Mouse (Mus musculus) heart, postnatal 0 days (tissue): ENCODE results near the gene Serpine1. TPM values are rescaled to one million over a fixed set of nuclear protein-coding genes. Genes with fewer than 3 reads are reported as not detected.

Experiments used
- ATAC-seq: fragments of 200-750 bp; cut with Nextera tagmentation; 2 replicates; pipeline ENCODE4 v1.8.0; 2017; ENCODE audit warnings: low read depth, moderate number of reproducible peaks, moderate library complexity; ENCODE audit not compliant: insufficient read depth
- DNase-seq: peaks from one replicate; pipeline ENCODE4 v3.0.0-alpha.2; 2016; ENCODE audit warnings: low spot score
- H3K27ac ChIP-seq: fragments of 300-500 bp; sonication (generic); 2 replicates; pipeline ENCODE4 v1.5.1; 2014; ENCODE audit warnings: low read depth, mild to moderate bottlenecking
- H3K27me3 ChIP-seq: fragments of 300-500 bp; sonication (generic); 2 replicates; pipeline ENCODE4 v1.6.1; 2014; ENCODE audit warnings: low read length, mixed read lengths; ENCODE audit not compliant: control insufficient read depth, insufficient read depth
- H3K36me3 ChIP-seq: fragments of 300-500 bp; sonication (generic); replicated peaks from 2 replicates; pipeline ENCODE4 v1.6.1; 2014; ENCODE audit warnings: low read length, mixed read lengths; ENCODE audit not compliant: control insufficient read depth, insufficient read depth
- H3K4me1 ChIP-seq: fragments of 300-500 bp; sonication (generic); 2 replicates; pipeline ENCODE4 v1.6.1; 2014; ENCODE audit warnings: antibody characterized with exemption; ENCODE audit not compliant: control insufficient read depth, insufficient read depth
- H3K4me2 ChIP-seq: fragments of 300-500 bp; sonication (generic); 2 replicates; pipeline ENCODE4 v1.6.1; 2014; ENCODE audit warnings: low read depth, mild to moderate bottlenecking, low read length, moderate library complexity
- H3K4me3 ChIP-seq: fragments of 300-500 bp; sonication (generic); 2 replicates; pipeline ENCODE4 v1.5.1; 2014; ENCODE audit warnings: low read depth, low read length
- H3K9ac ChIP-seq: fragments of 300-500 bp; sonication (generic); replicated peaks from 2 replicates; pipeline ENCODE4 v1.6.1; 2014; ENCODE audit warnings: low read depth, low read length, mixed read lengths
- H3K9me3 ChIP-seq: fragments of 300-500 bp; sonication (generic); replicated peaks from 2 replicates; pipeline ENCODE4 v1.6.1; 2016; ENCODE audit warnings: low read length; ENCODE audit not compliant: control insufficient read depth
- CTCF ChIP-seq: IDR thresholded peaks from 2 replicates; pipeline ENCODE4 v1.5.1; 2016; ENCODE audit warnings: antibody characterized with exemption, control low read depth, low read depth
- EP300 ChIP-seq: IDR thresholded peaks from 2 replicates; pipeline ENCODE4 v1.6.1; 2016; ENCODE audit warnings: antibody characterized with exemption, low read depth
- WGBS: fragments of 180-500 bp; shearing (Covaris S2); extraction: QIAGEN DNeasy Blood & Tissue Kit; methylation state at CpG from one replicate; pipeline ENCODE4 v1.1.7; 2014; 5-methylcytosine and 5-hydroxymethylcytosine counted together
- polyA plus RNA-seq: library from polyadenylated mRNA; unstranded; fragments of >200 nt; fragmentation: Nextera tagmentation; extraction: Ambion mirVana; gene quantifications from 2 replicates; pipeline ENCODE4 v1.2.1, GENCODE M21; 2015
- total RNA-seq: library from RNA; depleted of rRNA; stranded (reverse); fragments of >200 nt; gene quantifications from 2 replicates; pipeline ENCODE4 v1.2.3, GENCODE M21; 2014; ENCODE audit warnings: low replicate concordance; rRNA removed

Serpine1 gene
- total and polyA plus RNA-seq, 2 experiments from 2014 or later, result 0.93 to 19.1 TPM

GRCm38 (mm10) chr5:137012401-137012950 lies 59.6 kb downstream of the Serpine1 start:
- Histone ChIP-seq H3K4me1 (no peaks in the 10 kb centered on the region), H3K27ac (no peak overlapping the region), H3K36me3 (no peaks in the 10 kb centered on the region), H3K9me3 (no peaks in the 10 kb centered on the region), H3K4me3 (no peak overlapping the region), H3K27me3 (no peaks in the 10 kb centered on the region), H3K4me2 (no peak overlapping the region), H3K9ac (no peak overlapping the region)
- no peak for TF ChIP-seq EP300
- no peak for TF ChIP-seq CTCF
- ATAC-seq (no peak), DNase-seq (no peak)
- WGBS, result 68% methylated on average over 15 of the region's 15 CpGs

Other genes with a start within 250 kb of the Serpine1 start
- gene Col26a1, start 189.1 kb downstream of the Serpine1 start, total RNA-seq, result 8.1 and 9.9 TPM in 2 replicates
- gene Col26a1, start 189.1 kb downstream of the Serpine1 start, polyA plus RNA-seq, result 4.1 and 5.4 TPM in 2 replicates
- 7.0 and 18.3 TPM in 2 replicates for gene Ift22, start 164.1 kb downstream of the Serpine1 start, total RNA-seq
- gene Ift22, start 164.1 kb downstream of the Serpine1 start, polyA plus RNA-seq, result 23.3 and 27.2 TPM in 2 replicates
- 143 and 175 TPM in 2 replicates for gene Fis1, start 119.0 kb downstream of the Serpine1 start, total RNA-seq
- 245 and 249 TPM in 2 replicates for gene Fis1, start 119.0 kb downstream of the Serpine1 start, polyA plus RNA-seq
- 10.2 and 19.3 TPM in 2 replicates for gene Cldn15, start 105.7 kb downstream of the Serpine1 start, total RNA-seq
- 7.9 and 9.1 TPM in 2 replicates for gene Cldn15, start 105.7 kb downstream of the Serpine1 start, polyA plus RNA-seq
- 37.1 and 60.3 TPM in 2 replicates for gene Plod3, start 85.2 kb downstream of the Serpine1 start, total RNA-seq
- gene Plod3, start 85.2 kb downstream of the Serpine1 start, polyA plus RNA-seq, result 21.7 and 24.5 TPM in 2 replicates
- gene Znhit1, start 84.2 kb downstream of the Serpine1 start, total RNA-seq, result 39.7 and 45.6 TPM in 2 replicates
- gene Znhit1, start 84.2 kb downstream of the Serpine1 start, polyA plus RNA-seq, result 77.0 and 78.0 TPM in 2 replicates
- gene Vgf, start 45.9 kb downstream of the Serpine1 start, total RNA-seq, result not detected in 2 replicates
- gene Vgf, start 45.9 kb downstream of the Serpine1 start, polyA plus RNA-seq, result 0.05 TPM in 1 of 2 replicates, not detected in the other
- 45.0 and 94.4 TPM in 2 replicates for gene Ap1s1, start 26.1 kb downstream of the Serpine1 start, total RNA-seq
- gene Ap1s1, start 26.1 kb downstream of the Serpine1 start, polyA plus RNA-seq, result 93.0 and 96.5 TPM in 2 replicates
- gene Trim56, start 43.9 kb upstream of the Serpine1 start, total RNA-seq, result 15.1 and 20.3 TPM in 2 replicates
- 4.7 and 4.9 TPM in 2 replicates for gene Trim56, start 43.9 kb upstream of the Serpine1 start, polyA plus RNA-seq
- gene Muc3, start 77.1 kb upstream of the Serpine1 start, total RNA-seq, result not detected in 2 replicates
- gene Muc3, start 77.1 kb upstream of the Serpine1 start, polyA plus RNA-seq, result not detected in 2 replicates
- 0.34 TPM in 1 of 2 replicates, not detected in the other for gene Muc3a, start 140.1 kb upstream of the Serpine1 start, total RNA-seq
- not detected in 2 replicates for gene Muc3a, start 140.1 kb upstream of the Serpine1 start, polyA plus RNA-seq
- 5.3 and 5.9 TPM in 2 replicates for gene Ache, start 215.3 kb upstream of the Serpine1 start, total RNA-seq
- gene Ache, start 215.3 kb upstream of the Serpine1 start, polyA plus RNA-seq, result 2.3 and 2.8 TPM in 2 replicates
- 4.1 and 5.6 TPM in 2 replicates for gene Ufsp1, start 222.4 kb upstream of the Serpine1 start, total RNA-seq
- 11.5 and 11.9 TPM in 2 replicates for gene Ufsp1, start 222.4 kb upstream of the Serpine1 start, polyA plus RNA-seq
- gene Srrt, start 235.4 kb upstream of the Serpine1 start, total RNA-seq, result 77.2 and 139 TPM in 2 replicates
- gene Srrt, start 235.4 kb upstream of the Serpine1 start, polyA plus RNA-seq, result 34.9 and 38.0 TPM in 2 replicates
- 44.8 and 46.8 TPM in 2 replicates for gene Trip6, start 242.1 kb upstream of the Serpine1 start, total RNA-seq
- gene Trip6, start 242.1 kb upstream of the Serpine1 start, polyA plus RNA-seq, result 22.9 and 28.6 TPM in 2 replicates